Mouse (Mus musculus): ENCODE measurements at regions not wholly inside any gene's neighbourhood (a gene's known extent, or its start where the extent isn't known, plus 50 kb on each side); places are given as distances from the start of the nearest gene placed in this dataset.
A peak's percentile ranks its signal among the peaks of the same experiment; 100 is the strongest.

- no peak for ATAC-seq
Measured at GRCm38 (mm10) chr3:103408724-103409123, 129.6 kb downstream of the Trim33 start.

- no peak for ATAC-seq
Measured at GRCm38 (mm10) chr3:103412247-103412646, 133.2 kb downstream of the Trim33 start.

DNA sequence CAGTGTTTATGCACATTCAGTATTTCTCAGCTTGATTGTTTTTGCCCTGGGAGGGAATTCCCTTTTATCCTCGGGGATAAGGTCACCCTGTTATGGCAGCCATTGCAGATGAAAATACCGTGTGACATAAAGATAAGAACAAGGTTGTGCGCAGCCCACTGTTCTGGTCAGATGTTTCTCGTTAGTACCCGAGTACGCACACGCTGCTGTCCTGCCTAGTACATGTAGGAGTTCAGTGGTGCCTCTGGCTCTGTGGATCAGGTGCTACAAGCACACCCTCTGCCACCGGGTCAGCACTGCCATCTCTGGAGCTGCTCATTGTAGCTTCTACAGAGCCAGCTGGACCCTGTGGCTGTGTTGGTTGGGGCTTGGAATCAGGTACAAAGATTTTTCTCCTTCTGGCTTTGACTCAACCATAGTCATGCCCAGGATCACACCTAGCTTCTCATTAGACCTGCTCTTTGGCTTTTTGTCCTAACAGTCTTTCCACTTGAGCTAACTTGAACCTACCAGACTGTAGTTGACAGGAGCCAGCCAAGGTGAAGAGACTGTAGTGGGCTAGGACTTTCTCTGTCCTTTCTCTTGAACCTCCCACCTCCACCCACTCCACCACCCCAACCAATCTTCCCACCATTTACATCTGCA, 136.1 kb downstream of the Trim33 start:
- ATAC-seq, result no peak

- ATAC-seq, result no peak
Measured at GRCm38 (mm10) chr3:103416296-103416695, 137.2 kb downstream of the Trim33 start.

DNA sequence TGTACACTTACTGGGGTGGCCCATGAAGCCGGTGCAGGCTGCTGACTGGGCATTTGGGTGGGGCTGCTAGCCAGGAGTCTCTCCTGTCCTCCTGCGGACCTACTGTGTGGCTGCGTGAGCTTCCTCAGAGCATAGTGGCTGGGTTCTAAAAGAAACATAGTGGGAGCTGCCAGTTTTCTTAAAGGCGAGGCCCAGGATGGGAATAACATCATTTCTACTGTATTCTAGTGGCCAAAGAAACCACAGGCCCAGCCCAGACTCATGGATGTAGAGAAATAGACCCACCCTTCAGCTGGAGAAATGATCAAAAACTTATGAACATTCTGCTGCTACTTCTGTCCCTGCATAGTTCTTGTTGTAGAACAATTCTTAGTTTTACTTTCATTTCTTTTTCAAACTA, 138.7 kb downstream of the Trim33 start:
- ATAC-seq, result peak; percentile 37

DNA sequence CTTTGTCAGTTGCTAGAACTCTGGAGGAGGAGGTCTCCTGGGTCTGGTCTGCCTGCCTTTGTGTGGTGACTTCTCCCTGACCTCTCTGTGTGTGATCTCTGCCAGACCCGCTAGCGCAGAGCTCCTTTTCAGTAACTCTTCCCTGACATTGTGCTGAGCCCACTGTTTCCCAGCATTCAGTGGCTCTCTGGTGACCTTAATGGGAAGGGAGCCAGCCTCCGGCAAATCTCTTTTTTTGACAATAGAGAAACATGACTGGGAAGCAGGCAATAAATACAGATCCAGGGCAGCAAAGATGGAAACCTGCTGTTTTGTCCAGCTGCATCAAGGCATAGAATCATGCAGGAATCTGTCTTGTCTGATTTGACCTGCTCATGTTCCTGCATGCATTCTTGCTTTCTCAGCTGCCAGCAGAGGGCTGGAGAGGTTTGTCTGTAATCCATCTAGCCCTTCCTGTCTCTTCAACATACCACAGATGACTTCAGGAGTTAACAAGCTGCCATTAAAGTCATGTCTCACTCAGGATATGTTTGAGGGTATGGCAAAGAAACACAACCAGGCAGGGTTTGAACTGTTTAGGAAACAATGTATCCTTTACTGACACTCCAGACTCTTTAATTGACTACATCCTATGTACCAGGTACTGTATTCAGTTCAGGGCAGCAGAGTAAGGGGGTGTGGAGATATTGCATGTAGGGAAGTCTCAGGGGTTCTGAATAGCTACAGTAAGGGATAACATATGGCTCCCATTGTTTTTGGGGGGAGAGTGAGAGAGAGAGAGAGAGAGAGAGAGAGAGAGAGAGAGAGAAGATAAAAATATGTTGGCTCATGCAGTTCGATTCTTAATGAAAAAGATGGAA, 140.9 kb downstream of the Trim33 start:
- no peak for ATAC-seq

- ATAC-seq, result no peak
Measured at GRCm38 (mm10) chr3:103420621-103421274, 141.7 kb downstream of the Trim33 start.

DNA sequence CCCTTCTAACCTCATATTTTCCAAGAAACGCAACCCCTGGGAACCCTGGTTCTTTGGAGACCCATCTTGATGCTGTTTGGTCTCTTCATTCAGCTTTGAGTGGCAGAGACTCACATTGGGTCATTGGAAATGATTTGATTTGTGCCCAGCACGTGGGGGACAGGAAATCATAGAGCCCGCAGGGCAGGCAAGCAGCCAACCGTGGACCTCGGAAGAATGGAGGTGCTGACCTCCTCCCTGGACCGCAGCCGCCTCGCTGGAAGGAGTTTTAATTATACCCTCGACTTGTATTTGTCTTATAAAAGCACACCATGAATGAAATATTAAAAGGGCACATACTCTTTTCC, 142.2 kb downstream of the Trim33 start:
- ATAC-seq, result no peak

- ATAC-seq, result no peak
Measured at GRCm38 (mm10) chr3:103422806-103423205, 143.7 kb downstream of the Trim33 start.

- no peak for ATAC-seq
Measured at GRCm38 (mm10) chr3:103423290-103423689, 144.2 kb downstream of the Trim33 start.

DNA sequence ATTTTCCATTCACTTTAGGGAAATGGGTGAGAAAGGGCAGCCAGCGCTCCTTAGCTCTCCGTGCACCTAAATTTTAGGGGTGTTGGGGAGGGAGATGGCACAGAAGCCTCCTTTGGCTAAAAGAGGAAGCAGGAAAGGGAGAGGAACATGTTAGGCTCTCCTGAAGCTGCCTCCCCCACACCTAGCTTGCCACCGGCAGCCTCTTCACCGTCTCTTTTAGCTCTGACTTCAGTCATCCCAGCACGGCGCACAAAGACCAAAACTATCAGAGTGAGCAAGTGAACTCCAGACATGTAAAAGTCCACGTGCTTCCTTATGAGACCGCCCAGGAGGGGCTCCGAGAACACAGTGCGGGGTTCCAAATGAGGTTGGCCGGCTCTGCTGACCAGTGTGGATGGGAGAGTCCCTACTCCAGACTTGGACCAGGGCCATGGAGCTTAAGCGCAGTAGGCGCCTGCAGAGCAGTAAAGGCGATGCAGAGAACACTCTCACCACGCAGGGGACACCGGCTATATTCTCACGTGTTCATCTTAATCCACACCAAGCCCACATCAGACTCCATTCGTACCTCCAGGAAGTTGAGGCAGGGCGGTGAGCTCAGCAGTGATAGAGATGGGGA, 146.8 kb downstream of the Trim33 start:
- no peak for ATAC-seq

- ATAC-seq, result no peak
Measured at GRCm38 (mm10) chr3:103429227-103429788, 145.7 kb upstream of the Syt6 start.

DNA sequence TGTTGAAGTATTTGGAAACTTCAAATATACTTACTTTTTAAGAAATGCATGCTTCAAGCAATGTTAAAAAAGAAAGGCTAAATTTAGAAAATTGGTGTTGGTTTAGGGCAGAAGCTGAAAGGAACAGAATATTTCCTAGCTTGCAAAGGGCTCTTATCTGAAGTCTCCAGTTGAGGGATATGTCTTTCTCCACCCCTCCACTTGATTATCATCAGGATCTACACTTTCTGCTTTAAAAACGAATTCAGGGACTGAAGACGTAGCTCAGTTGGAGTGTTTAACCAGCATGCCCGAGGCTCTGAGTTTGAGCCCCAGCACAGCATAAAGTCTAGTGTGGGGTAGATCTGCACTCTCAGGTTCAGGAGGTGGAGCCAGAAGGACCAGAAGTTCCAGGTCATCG, 144.9 kb upstream of the Syt6 start:
- ATAC-seq, result no peak

DNA sequence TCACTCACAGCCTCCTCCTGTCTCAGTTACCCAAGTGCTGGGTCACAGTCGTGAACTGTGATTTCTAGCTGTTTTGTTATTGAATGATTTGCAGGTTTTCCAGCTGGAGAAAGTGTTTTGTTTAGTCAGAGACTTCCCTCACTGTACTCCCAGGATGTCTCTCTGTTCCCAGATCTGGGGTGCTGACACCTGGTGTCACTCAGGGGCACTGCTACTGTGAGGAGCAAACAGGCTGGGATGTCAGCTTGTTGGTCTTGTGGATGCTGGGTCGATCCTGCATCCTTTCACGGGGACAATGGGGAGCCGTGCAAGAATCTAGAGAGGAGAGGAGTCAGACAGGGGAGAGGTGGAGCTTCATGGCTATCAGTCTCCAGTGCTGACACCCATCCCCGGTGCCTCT, 142.8 kb upstream of the Syt6 start:
- no peak for ATAC-seq

DNA sequence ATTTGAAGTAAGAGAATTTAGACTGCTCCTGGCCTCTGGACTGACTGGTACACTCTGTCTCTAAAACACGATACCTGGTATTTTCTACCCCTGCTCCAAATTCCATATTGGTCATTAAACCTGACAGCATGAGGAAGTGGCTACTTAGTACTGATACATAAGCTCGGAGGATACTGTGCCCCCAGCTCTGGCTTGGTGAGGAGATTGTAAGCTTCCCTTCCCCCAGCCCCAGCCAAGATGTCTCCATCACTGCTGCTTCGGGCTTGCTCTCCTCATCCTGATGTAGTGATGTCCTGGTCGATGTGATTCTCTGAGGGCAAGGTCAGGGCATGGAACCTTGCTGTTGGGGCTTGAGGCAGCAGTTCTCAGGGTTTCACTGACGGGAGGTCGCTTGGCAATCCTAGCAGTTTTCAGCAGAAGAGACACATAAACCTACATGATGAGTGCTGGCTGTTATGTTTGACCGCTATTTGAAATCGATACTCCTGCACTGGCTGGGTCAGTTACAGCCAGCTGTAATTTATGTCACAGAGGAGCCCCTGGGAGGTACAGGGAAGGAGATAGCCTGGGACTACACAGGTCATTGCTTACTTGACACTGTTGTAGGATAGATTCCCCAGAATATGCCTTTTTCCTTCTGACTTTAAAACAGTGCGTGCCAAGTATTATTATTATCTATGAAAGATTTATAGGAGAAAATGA, 138.0 kb upstream of the Syt6 start:
- no peak for ATAC-seq

GRCm38 (mm10) chr3:103438791-103439354, 136.2 kb upstream of the Syt6 start:
- peak; percentile 73 for ATAC-seq

GRCm38 (mm10) chr3:103443247-103443646, 131.8 kb upstream of the Syt6 start:
- ATAC-seq, result no peak

DNA sequence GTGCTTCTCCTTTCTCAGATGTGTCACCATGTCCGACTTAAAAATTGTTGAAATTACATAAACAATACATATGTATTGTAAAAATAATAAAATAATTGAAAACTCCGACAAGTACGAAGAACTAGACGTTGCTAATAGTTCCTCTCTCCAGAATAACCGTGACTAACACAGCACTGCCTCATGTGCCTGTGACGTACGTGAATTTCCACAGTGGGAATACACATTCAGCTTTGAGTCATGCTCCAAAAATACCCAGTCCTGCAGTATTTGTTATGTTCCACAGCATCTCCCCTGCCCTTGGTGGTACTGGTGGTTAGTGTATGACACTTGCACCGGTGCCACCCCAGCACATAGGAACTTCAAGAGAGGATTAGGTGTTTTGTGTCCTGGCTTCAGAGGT, 129.2 kb upstream of the Syt6 start:
- ATAC-seq, result no peak

DNA sequence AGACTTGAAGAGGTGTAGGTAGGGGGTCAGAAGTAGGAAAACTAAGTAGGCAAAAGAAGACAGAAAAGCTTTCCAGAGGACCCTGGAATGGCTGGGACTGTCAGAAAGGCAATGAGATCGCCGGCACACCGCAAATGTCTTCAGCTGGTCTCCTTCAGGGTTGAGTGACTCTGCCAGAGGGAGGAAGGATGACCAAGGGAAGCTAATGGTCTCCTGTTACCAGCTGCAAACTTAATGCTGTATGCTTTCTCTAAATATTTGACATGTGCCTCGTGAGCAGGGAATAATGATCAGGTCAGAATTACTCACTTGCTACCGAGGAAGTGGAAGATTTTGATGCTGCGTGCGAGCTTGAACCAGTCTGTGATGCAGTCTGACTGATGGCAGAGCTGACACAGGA, 125.2 kb upstream of the Syt6 start:
- ATAC-seq, result no peak

DNA sequence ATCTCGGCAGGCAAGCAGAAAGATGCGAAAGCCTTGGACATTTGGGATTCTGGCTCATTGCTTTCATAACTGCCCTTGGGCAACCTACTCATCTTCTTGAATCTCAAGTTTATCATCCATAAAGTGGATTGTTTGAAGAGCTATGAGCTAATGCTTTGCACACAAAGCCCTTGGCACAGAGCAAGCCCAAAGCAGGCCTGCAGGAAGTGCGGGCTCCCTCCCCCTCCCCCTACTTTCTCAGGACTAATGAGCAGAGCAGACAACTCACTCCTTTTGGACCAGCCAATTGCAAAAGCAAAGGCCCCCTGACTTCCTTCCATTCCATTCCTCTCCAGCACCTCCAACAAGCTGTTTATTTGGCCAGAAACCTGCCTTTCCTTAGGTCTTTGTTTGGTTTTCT, 123.1 kb upstream of the Syt6 start:
- no peak for ATAC-seq

GRCm38 (mm10) chr3:103463760-103464159, 111.3 kb upstream of the Syt6 start:
- ATAC-seq, result no peak

DNA sequence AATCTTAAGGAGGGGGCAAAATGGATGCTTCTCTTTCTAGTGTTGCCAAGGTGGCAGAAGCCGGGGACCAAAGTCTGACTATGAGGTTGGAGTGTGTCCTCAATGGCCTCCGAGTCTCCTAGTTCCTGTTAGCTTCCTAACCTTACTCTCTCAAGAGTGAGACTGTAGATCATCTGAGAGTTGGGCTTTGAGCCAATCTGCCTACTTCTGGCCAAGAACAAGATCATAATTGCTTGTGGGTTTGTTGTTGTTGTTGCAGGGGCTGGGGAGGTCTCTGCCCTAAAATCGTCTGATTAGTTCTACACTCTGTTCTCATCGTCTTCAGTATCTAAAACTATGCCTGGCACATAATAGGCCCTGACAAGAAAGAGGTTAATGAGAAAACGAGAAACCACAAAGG, 110.8 kb upstream of the Syt6 start:
- ATAC-seq, result no peak
